Mouse (Mus musculus): ENCODE data around the gene Mapk6. TPM values are rescaled to one million over a fixed set of nuclear protein-coding genes. Genes with fewer than 3 reads are reported as not detected.

The Mapk6 gene
- total and polyA plus RNA-seq, 3 experiments, result 19.6 to 91.0 (median 44.1) TPM

DNA sequence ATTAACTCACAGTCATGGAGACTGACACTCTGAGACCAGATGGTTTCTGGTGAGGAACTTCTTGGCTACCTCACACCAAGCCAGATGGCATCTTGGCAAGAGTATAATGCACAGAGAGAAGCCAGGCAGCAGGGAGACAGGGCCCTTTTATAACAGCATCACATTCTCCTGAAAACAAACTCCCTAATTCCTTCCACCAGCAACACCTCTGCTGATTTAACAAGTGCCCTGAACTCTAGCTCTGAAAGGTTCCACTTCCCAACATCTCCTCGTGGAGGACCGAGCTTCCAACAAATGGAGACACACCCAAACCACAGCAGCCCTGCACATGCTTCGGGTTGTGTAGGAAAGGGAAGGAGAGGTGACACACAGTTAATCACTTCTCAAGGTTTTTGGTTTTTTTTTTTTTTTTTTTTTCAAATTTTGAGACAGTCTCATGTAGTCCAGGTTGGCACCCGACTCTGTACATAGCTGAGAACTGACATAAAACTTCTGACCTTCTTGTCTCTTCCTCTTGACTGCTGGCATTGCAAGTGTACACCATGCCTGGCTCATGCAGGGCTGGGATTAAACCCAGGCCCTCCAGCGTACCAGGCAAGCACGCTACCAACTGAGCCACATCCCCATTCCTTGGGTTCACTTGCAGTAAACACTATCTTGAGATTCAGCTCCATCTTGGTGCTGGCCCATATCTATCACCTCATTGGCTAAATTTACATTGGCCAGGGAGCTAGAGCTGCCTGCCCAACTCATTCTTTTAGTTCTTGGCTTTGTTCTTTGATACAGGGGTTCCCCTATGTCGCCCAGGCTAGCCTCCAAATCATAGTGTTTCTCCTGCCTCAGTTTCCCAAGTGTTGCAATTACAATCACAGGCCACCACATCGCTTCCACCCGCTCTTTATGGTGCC is 17.8 kb upstream of the Mapk6 start:
- TF ChIP-seq MYB (IDR thresholded peaks at IDR 0.05; ENCODE audit: low read depth, low read length), result no peak
- no peak for TF ChIP-seq SIN3A (IDR thresholded peaks at IDR 0.05; ENCODE audit: low read length)
- TF ChIP-seq MAZ (IDR thresholded peaks at IDR 0.05; ENCODE audit: low read depth, low read length), result no peak
- TF ChIP-seq NRF1 (IDR thresholded peaks at IDR 0.05; ENCODE audit: insufficient read depth, low read depth, low read length, poor library complexity, severe bottlenecking), result no peak
- peak; percentile 67 for TF ChIP-seq ZNF384 (IDR thresholded peaks at IDR 0.05; ENCODE audit: low read depth, low read length)
- no peak for TF ChIP-seq MEF2A (IDR thresholded peaks at IDR 0.05; ENCODE audit: extremely low read depth, insufficient replicate concordance, low read depth, low read length, poor library complexity, severe bottlenecking)
- TF ChIP-seq MXI1 (IDR thresholded peaks at IDR 0.05; ENCODE audit: low read depth, low read length), result no peak
- TF ChIP-seq ZC3H11A (IDR thresholded peaks at IDR 0.05; ENCODE audit: low read depth, low read length), result no peak
- no peak for DNase-seq (ENCODE audit: low read depth, low spot score)
- H3K4me3 ChIP-seq (ENCODE audit: control insufficient read depth in 1 of 2, insufficient read depth in 1 of 2, low read depth in 2 of 2, low read length in 2 of 2), result no peak overlapping the region

DNA sequence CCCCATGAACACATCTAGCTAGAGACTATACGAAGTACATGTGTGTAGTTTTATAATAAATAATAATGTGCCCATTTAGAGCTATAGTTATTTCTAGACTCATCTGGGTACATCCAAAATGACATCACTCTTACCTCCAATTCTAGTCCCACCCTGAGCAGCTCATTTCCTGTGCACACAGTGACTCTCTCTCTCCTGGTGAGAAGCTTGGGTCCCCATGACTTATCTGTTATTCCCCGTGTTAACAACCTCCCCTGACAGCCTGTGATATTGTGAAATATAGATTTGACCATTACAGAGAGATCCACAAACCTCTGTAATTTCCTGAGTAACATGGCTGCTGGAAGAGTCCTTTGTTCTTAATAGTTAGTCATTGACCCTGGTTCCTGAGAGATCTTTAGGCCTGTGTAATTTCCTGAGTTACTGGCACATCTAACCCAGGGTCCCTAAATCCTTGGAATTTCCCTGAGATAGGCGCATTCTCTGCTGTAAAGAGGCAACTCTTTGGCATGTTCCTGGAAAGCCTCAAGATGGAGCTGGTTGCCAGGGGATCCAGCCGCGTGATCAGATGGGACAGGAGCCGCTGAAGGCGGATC is 16.1 kb upstream of the Mapk6 start:
- Histone ChIP-seq H3K27me3 (ENCODE audit: control insufficient read depth in 1 of 2, insufficient read depth in 2 of 2, low read length in 2 of 2) (peaks cover 0 to 3% of the 10 kb centered on the region in 2 experiments; a peak in 1 of 4 replicates), H3K27ac (ENCODE audit: control insufficient read depth, low read depth, low read length) (no peak overlapping the region), H3K9me3 (replicated peaks; ENCODE audit: insufficient read depth, low read length) (no peaks in the 10 kb centered on the region), H3K79me2 (ENCODE audit: control insufficient read depth, insufficient read depth, low read length, poor library complexity) (no peaks in the 10 kb centered on the region), H3K4me1 (ENCODE audit: control insufficient read depth in 1 of 2, insufficient read depth in 2 of 2, low read length in 2 of 2) (peaks cover 2 to 26% of the 10 kb centered on the region in 2 experiments), H3K9ac (ENCODE audit: control insufficient read depth, low read depth, low read length, poor library complexity, severe bottlenecking) (no peak overlapping the region), H3K36me3 (ENCODE audit: control insufficient read depth in 1 of 2, insufficient read depth in 2 of 2, low read length in 2 of 2) (peaks cover 0 to 15% of the 10 kb centered on the region in 2 experiments; a peak in 2 of 4 replicates), H3K4me3 (ENCODE audit: control insufficient read depth in 1 of 2, insufficient read depth in 1 of 2, low read depth in 2 of 2, low read length in 2 of 2) (no peak overlapping the region)
- TF ChIP-seq ZMIZ1 (IDR thresholded peaks at IDR 0.05; ENCODE audit: low read depth, low read length), result no peak
- no peak for TF ChIP-seq CHD1 (IDR thresholded peaks at IDR 0.05; ENCODE audit: low read depth, low read length)
- TF ChIP-seq TBP (IDR thresholded peaks at IDR 0.05; ENCODE audit: low read depth, low read length), result no peak
- no peak for TF ChIP-seq ZKSCAN1 (IDR thresholded peaks at IDR 0.05; ENCODE audit: low read depth, low read length)
- TF ChIP-seq POLR2AphosphoS5 (IDR thresholded peaks at IDR 0.05; ENCODE audit: borderline replicate concordance, low read depth, low read length), result no peak
- no peak for TF ChIP-seq HCFC1 (IDR thresholded peaks at IDR 0.05; ENCODE audit: low read depth, low read length)
- no peak for TF ChIP-seq BHLHE40 (IDR thresholded peaks at IDR 0.05; ENCODE audit: borderline replicate concordance, low read depth, low read length)
- TF ChIP-seq CHD2 (IDR thresholded peaks at IDR 0.05; ENCODE audit: low read length), result no peak
- TF ChIP-seq GATA1 (IDR thresholded peaks at IDR 0.05; ENCODE audit: low read depth, low read length), result no peak
- no peak for TF ChIP-seq MEF2A (IDR thresholded peaks at IDR 0.05; ENCODE audit: extremely low read depth, insufficient replicate concordance, low read depth, low read length, poor library complexity, severe bottlenecking)
- no peak for TF ChIP-seq NRF1 (IDR thresholded peaks at IDR 0.05; ENCODE audit: insufficient read depth, low read depth, low read length, poor library complexity, severe bottlenecking)
- TF ChIP-seq KAT2A (conservative IDR thresholded peaks at IDR 0.05; ENCODE audit: low read depth, low read length), result no peak
- no peak for TF ChIP-seq MXI1 (IDR thresholded peaks at IDR 0.05; ENCODE audit: low read depth, low read length)
- TF ChIP-seq JUND (IDR thresholded peaks at IDR 0.05; ENCODE audit: low read depth, low read length), result no peak
- TF ChIP-seq E2F4 (IDR thresholded peaks at IDR 0.05; ENCODE audit: borderline replicate concordance, low read depth, low read length), result no peak
- no peak for TF ChIP-seq MYB (IDR thresholded peaks at IDR 0.05; ENCODE audit: low read depth, low read length)
- no peak for DNase-seq (ENCODE audit: low read depth, low spot score)

More for the DNA sequence above, 17.8 kb upstream of the Mapk6 start:
- H3K27ac ChIP-seq (ENCODE audit: control insufficient read depth, low read depth, low read length), result no peak overlapping the region
- H3K9ac ChIP-seq (ENCODE audit: control insufficient read depth, low read depth, low read length, poor library complexity, severe bottlenecking), result no peak overlapping the region
- H3K79me2 ChIP-seq (ENCODE audit: control insufficient read depth, insufficient read depth, low read length, poor library complexity), result no peaks in the 10 kb centered on the region
- H3K27me3 ChIP-seq (ENCODE audit: control insufficient read depth in 1 of 2, insufficient read depth in 2 of 2, low read length in 2 of 2), result 0 out of 4 replicates have a peak, but pooled peaks cover 0 to 1% of the 10 kb centered on the region in 2 experiments
- H3K9me3 ChIP-seq (replicated peaks; ENCODE audit: insufficient read depth, low read length), result no peaks in the 10 kb centered on the region
- H3K36me3 ChIP-seq (ENCODE audit: control insufficient read depth in 1 of 2, insufficient read depth in 2 of 2, low read length in 2 of 2), result peaks cover 0 to 24% of the 10 kb centered on the region in 2 experiments; a peak in 2 of 4 replicates
- peaks cover 4 to 34% of the 10 kb centered on the region in 2 experiments for H3K4me1 ChIP-seq (ENCODE audit: control insufficient read depth in 1 of 2, insufficient read depth in 2 of 2, low read length in 2 of 2)
